Mouse (Mus musculus) granulocyte monocyte progenitor cell, adult 5-6 weeks (primary cell): ENCODE results near the gene Acsf2. TPM values are rescaled to one million over a fixed set of nuclear protein-coding genes. Genes with fewer than 3 reads are reported as not detected.
"Not testable (repeated sequence)": the region's sequence is repeated elsewhere in the genome, so short reads cannot be mapped to it uniquely, and the experiment has no call there.

Source experiments
- ATAC-seq: replicated peaks from 2 replicates; pipeline ENCODE4 v1.8.0; 2016; ENCODE audit warnings: mild to moderate bottlenecking, moderate TSS enrichment, inconsistent platforms; ENCODE audit not compliant: poor library complexity, severe bottlenecking
- total RNA-seq, 2 experiments: library from RNA; stranded (forward) in 1 of 2; stranded (reverse) in 1 of 2; fragments of 200-712, 200-1000 nt in 1 of 2; fragments of >200 nt in 1 of 2; fragmentation: Nextera tagmentation in 1 of 2; gene quantifications; 2 replicates each; pipeline ENCODE4 v1.2.3; 2014 to 2017

Gene Acsf2
- total RNA-seq (2014; fragmentation: Nextera tagmentation) (12.9 and 18.9 TPM in 2 replicates), total RNA-seq (2017) (2.1 and 2.5 TPM in 2 replicates)

- ATAC-seq, result peak; percentile 92
Measured at GRCm38 (mm10) chr11:94601321-94602281, at the start of gene Acsf2. Gene Acsf2, minus strand, starts transcription at chr11:94601871.

DNA sequence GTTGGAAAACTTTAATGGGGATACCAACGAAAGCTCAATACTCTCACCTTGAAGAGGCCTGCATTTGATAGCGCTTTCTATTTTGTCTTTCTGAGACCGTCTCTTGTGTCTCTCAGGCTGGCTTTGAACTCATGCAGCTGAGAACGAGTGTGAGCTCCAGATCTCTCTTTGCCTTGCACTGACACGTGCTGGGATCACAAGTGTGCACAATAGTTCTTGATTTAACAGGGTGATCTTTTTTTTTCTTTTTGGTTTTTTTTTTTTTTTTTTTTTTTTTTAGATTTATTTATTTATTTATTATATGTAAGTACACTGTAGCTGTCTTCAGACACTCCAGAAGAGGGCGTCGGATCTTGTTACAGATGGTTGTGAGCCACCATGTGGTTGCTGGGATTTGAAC lies 49.6 kb upstream of the Acsf2 start:
- ATAC-seq, result not testable (repeated sequence)

DNA sequence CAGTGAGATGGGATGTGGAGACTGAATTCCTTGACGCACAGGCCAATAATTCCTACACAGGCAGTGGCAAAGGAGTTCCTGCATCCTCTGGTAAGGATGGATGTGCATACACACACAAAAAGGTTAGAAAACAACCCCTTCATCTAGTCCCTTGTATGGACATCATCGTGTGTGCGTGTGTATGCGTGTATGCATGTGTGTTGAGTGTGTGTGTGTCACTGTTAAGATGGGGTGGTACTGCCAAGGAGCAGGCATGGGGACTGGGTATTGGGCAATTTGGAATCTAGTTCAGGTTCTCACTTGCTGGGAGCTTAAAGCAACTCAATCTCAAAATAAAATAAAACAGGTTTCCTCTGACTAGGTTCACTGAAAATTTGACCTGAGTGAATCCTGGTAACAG lies 44.8 kb upstream of the Acsf2 start:
- no peak for ATAC-seq

DNA sequence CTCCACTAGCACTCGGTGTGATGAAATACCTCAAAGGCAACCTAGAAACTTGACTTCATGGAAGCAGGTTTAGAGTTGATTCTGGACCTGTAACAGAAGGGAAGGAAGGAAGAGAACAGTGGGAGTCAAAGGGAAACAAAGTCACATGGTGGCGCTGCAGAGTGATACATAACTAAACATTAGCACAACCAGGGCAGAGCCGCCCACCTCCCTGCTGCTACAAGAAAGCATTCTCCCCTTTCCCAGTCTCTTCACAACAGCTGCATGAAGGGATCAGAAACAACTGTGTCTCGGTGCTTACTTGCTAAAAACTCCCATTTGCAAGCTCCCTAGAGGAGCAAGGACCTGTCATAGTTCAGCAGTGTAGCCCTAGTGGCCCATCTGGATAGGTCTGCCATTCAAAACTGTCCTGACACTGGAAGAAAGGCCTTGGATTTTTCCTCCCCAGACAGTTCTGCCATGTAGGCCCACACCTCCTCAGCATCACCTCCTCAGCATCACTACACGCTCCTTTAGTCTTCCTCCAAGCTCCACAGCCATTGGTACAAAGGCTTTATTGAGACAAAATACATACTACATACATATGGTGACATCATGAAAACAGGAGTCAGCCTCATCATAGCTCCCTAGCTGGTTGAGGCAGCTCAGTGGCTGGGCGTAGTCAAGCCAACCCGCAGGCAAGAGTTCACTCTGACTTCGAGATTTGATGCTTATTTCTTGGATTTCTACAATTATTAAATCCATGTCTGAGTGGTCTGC lies 43.0 kb upstream of the Acsf2 start:
- ATAC-seq, result no peak

DNA sequence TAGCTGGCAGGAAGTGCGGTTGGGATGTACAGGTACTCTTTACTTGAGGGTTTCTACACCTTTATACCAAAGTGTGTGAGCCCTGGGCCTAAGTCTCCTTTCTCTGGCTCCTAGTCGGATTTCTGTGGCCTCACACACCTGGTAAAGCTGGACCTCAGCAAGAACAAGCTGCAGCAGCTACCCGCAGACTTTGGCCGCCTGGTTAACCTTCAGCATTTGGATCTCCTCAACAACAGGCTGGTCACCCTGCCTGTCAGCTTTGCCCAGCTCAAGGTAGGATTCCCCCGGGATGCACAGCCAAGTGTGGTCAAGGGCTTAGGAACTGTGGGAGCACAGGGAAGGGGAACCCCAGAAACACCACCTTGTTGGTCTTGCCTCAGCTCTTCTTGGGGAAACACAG lies 32.8 kb upstream of the Acsf2 start:
- no peak for ATAC-seq

- no peak for ATAC-seq
Measured at GRCm38 (mm10) chr11:94632988-94633387, 31.3 kb upstream of the Acsf2 start.

DNA sequence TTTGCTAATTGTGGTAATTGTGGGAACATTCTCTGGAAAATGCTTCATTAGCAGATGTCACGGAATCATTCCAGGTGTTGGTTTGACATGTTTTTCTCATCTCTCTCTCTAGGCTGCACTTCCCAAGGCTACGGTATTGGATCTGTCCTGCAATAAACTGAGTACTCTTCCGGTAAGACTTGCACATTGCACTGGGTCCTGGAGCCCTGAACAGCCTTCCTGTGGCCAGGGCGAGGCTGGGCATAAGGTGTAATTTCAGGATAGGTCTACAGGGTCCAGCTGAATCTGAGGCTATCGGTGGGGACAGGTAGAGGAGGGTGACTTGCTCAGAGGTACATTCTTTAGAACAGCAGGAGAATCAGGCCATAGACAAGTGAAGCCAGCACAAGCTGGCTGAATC lies 30.3 kb upstream of the Acsf2 start:
- ATAC-seq, result no peak

- peak; percentile 63 for ATAC-seq
Measured at GRCm38 (mm10) chr11:94630199-94631011, 28.7 kb upstream of the Acsf2 start.

GRCm38 (mm10) chr11:94629884-94630198 lies 28.2 kb upstream of the Acsf2 start:
- ATAC-seq, result no peak; the same call in 1 of the 2 replicates

DNA sequence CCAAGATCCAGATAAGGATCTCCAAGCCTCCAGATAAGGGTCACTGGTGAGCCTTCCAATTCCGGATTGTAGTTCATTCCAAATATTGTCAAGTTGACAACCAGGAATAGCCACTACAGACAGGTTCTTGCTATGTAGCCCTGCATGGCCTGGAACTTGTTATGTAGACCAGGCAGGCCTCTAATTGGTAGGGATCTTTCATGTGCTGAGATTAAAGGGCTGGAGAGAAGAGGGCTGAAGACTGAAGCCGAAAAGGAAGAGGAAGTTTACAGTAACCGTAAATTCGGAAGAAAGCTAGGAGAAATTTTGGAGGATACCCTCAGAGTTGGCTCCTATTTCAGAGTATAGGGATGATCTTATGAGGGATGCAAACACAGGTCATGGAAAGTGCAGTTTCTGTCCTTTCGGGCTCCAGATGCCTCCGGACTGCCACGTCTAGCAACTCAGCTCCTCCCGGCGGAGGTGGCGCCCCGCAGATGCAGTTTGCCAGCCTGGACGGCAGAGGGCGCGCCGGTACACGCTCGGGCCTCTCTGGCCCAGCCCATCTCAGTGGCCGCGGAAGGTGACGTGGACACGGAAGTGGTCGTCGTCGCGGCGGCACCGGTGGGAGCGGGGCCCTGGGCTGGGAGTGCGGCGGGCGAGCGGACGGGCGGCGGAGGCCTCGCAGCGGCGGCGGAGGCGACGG lies 27.7 kb upstream of the Acsf2 start, which contains the start of gene Lrrc59:
Gene Lrrc59 (plus strand): TSS at position 569 of the 685 bp plus-strand sequence.
- peak; percentile 97 for ATAC-seq

DNA sequence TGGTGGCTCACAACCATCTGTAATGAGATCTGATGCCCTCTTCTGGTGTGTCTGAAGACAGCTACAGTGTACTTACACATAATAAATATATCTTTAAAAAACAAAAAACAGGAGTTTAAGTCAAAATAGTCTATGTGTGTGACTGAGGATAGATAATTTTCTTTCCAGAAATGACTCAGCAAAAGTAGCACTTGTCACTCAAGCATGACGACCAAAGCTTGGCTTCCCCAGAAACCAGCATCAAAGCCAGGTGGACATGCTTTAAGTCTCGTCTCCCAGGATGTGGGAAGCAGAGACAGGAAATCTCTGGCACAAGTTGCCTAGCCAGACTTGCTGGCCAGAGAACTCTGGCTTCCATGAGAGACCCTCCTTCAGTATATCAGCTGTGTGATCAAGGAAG lies 20.5 kb upstream of the Acsf2 start:
- no peak for ATAC-seq

GRCm38 (mm10) chr11:94621458-94621852 lies 19.8 kb upstream of the Acsf2 start:
- ATAC-seq, result no peak; the same call in 1 of the 2 replicates

GRCm38 (mm10) chr11:94620766-94621457 lies 19.2 kb upstream of the Acsf2 start:
- ATAC-seq, result no peak

DNA sequence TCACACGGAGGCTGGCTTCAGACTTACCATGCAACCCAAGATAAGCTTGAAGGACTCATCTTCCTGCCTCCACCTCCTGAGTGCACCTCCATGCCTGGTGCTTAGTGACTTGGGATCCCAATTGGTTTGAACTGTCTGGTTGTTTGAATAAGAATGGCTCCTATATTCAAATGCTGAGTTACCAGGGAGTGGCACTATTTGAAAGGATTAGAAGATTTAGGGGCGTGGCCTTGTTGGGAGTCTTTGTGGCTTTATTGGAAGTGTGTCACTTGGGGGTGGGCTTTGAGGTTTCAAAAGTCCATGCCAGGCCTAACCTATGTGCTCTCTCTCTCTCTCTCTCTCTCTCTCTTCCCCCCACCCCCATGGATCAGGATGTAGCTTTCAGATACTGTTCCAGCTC lies 16.0 kb upstream of the Acsf2 start:
- no peak for ATAC-seq

GRCm38 (mm10) chr11:94615494-94615893 lies 13.8 kb upstream of the Acsf2 start:
- ATAC-seq, result no peak

DNA sequence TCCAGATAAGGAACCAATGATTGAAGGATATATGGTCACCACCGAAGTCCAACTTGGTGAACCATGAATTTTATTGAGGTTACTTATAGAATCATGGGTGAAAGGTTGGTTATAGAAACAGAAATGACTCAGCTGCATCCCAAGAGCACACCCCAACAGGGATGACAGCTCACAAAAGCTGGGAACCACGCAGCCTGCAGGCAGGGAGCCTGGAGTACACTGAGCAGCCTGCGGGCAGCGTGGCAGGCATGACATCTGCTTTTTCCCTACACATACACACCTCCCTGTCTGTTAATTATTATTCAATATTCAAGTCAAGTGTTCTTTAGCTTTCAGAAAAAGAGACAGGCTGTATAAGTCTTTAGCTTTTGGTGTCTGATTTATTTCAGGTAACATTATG lies 12.9 kb upstream of the Acsf2 start:
- ATAC-seq, result no peak

DNA sequence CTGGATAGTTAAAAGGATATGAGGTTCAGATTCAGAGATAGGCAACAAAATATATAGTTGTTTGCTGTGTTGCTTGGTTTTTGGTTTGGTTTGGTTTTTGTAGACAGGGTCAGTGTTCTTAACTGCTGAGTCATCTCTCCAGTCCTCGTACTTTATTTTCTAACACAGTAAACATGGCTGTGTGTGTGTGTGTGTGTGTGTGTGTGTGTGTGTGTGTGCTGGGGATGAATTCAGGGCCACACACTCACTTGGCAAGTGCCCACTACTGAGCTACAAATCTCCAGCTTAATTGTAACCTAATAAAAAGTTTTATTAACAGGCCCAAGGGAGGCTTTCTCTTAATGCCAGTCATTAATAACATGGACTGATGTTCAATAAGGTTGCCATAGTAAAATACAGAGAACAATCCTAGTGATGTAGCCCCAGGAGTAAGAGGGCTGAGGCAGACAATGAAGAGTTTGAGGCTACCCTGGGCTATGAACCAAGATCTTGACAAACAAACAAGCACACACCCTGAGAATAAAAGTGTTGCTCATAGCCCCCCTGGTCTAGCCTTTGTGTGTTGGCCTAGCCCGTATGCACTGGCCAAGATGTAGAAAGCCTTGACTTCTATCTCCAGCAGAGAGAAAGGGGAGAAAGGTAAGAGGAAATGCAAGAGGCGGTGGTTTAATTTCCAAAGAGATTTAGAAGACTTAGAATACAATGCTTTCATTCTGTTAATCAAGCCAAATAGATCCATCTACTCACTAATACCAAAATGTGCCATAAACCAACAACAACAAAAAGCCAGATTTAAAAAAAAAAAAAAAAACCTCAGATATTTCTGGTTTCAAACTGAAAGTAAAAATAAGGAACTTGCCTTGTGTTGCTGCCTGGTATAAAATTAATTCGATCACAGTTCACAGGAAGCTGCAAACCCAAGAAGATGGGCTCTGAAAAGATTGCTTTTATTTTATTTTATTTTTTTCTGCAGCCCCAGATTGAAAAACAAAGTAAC lies 9.4 kb upstream of the Acsf2 start:
- no peak; the same call in 1 of the 2 replicates for ATAC-seq

DNA sequence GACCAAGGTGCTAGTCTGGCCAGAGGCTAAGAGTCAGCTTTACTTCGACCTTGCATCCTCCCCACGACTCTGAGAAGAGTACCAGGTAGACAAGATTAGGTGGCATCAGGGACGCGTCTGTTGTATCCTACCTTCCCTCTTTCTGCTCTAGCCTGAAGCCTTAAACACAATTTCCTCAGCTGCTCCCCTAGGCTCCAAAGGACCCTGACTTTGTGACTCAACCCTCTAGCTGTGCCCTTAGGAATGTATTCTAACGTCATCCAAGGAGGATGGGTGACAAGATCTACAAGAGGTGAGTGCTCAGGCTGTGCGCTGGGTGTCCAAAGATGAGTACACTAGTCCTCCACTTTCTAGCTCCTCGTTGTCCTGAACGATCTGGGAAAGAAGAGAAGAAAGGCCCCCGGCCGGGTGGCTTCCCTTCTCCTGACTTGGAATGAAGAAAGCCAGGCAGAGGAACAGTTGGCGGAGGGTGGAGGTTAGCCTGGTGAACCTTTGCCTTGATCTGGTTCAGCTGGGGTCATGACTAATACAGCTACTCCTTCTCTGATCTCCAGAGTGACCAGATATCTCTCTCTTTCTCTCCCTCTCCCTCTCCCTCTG lies 785 bp upstream of the Acsf2 start:
- no peak for ATAC-seq
